Mouse (Mus musculus): ENCODE data around the gene Fshr. TPM values are rescaled to one million over a fixed set of nuclear protein-coding genes. Genes with fewer than 3 reads are reported as not detected.
A peak's percentile ranks its signal among the peaks of the same experiment; 100 is the strongest.

Fshr gene
- polyA plus RNA-seq, 1 experiment from 2014 or later: not detected

GRCm38 (mm10) chr17:89019518-89019917 lies 181.0 kb downstream of the Fshr start:
- Histone ChIP-seq H3K4me2 (no peak overlapping the region), H3K27me3 (no peaks in the 10 kb centered on the region), H3K27ac (no peak overlapping the region), H3K9ac (no peak overlapping the region), H3K36me3 (ENCODE audit: poor library complexity, severe bottlenecking) (no peaks in the 10 kb centered on the region), H3K9me3 (replicated peaks) (no peaks in the 10 kb centered on the region), H3K4me1 (no peaks in the 10 kb centered on the region), H3K4me3 (no peak overlapping the region)
- ATAC-seq: no peak
- 68% methylated on average over 2 of the region's 2 CpGs for WGBS

DNA sequence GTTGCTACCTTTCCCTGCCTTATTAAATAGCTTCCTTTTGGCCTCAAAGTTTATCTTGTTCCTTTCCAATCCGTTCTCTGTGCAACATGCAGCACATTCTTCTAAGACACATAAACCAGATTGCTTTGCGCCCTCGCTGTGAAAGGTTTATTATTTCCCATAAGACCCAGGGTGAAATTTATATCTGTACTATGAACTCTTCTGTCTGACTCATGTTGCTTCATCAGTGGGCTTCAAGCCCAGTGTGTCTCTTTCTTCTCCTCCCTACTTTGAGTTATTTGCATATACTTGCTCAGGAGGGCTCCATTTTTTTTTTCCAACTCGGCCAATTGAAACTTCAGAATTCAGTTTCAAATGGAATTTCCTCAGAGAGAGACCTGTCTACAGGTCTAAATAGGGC lies 183.5 kb downstream of the Fshr start:
- Histone ChIP-seq H3K27ac (no peak overlapping the region), H3K9ac (no peak overlapping the region), H3K36me3 (ENCODE audit: poor library complexity, severe bottlenecking) (no peaks in the 10 kb centered on the region), H3K4me1 (no peaks in the 10 kb centered on the region), H3K4me2 (no peak overlapping the region), H3K27me3 (no peaks in the 10 kb centered on the region), H3K4me3 (no peak overlapping the region), H3K9me3 (replicated peaks) (no peaks in the 10 kb centered on the region)
- 89% methylated on average over 4 of the region's 4 CpGs for WGBS
- no peak for ATAC-seq

DNA sequence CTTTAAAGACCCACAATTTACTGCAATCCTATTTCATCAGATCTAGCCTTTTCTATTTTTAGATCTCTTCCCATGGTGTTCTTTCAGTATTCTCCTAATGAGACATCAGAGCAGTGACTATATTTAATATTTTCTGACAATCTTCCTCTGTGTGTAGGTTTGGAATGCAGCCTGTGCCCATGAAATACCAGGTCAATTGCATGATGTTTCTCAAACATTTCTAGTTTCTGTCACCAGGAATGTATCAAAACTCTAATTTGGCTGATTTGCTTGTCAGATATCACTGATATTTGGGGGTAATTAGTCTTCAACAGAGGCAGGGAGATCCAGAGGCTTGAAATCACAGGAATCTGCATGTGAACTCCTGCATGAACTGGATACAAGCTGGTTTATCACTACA lies 186.8 kb downstream of the Fshr start:
- no peak for ATAC-seq
- H3K4me3 ChIP-seq: no peak overlapping the region
- no peaks in the 10 kb centered on the region for H3K36me3 ChIP-seq (ENCODE audit: poor library complexity, severe bottlenecking)
- H3K27me3 ChIP-seq: no peaks in the 10 kb centered on the region
- no peaks in the 10 kb centered on the region for H3K4me1 ChIP-seq
- no peak overlapping the region for H3K27ac ChIP-seq
- H3K9me3 ChIP-seq (replicated peaks): no peaks in the 10 kb centered on the region
- no peak overlapping the region for H3K9ac ChIP-seq
- H3K4me2 ChIP-seq: no peak overlapping the region

DNA sequence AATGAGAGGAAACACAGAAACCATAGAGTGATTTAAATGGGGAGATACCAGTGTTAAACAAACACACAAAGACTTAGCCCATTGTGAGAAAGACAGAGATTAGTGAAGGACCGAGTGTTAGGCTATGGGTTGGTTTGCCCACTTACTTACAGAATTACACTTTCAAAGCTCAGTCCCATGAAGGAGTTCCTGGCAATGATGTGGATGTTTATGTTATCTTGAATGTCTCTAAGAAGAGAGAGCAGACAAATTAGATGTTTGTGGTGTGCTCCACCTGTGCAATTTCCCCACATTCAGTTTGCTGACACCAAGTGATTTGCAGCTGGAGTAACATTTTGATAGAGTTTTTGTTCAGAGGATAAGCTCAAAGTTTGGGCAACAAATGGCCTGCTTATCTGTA lies 191.4 kb downstream of the Fshr start:
- no peak overlapping the region for H3K4me2 ChIP-seq
- no peaks in the 10 kb centered on the region for H3K4me1 ChIP-seq
- no peak for ATAC-seq
- no peaks in the 10 kb centered on the region for H3K27me3 ChIP-seq
- H3K27ac ChIP-seq: no peak overlapping the region
- WGBS: 83% methylated on average over 1 of the region's 1 CpGs
- no peaks in the 10 kb centered on the region for H3K36me3 ChIP-seq (ENCODE audit: poor library complexity, severe bottlenecking)
- H3K9me3 ChIP-seq (replicated peaks): no peaks in the 10 kb centered on the region
- no peak overlapping the region for H3K4me3 ChIP-seq
- no peak overlapping the region for H3K9ac ChIP-seq

GRCm38 (mm10) chr17:89008680-89009079 lies 191.8 kb downstream of the Fshr start:
- H3K27ac ChIP-seq: no peak overlapping the region

GRCm38 (mm10) chr17:89005959-89006358 lies 194.5 kb downstream of the Fshr start:
- no peak overlapping the region for H3K9ac ChIP-seq
- H3K4me1 ChIP-seq: peaks cover 5% of the 10 kb centered on the region
- no peak overlapping the region for H3K4me2 ChIP-seq
- no peaks in the 10 kb centered on the region for H3K36me3 ChIP-seq (ENCODE audit: poor library complexity, severe bottlenecking)
- H3K4me3 ChIP-seq: no peak overlapping the region
- no peak for ATAC-seq
- no peaks in the 10 kb centered on the region for H3K9me3 ChIP-seq (replicated peaks)
- 77% methylated on average over 5 of the region's 5 CpGs for WGBS
- no peaks in the 10 kb centered on the region for H3K27me3 ChIP-seq
- no peak overlapping the region for H3K27ac ChIP-seq

More at GRCm38 (mm10) chr17:89008680-89009079, 191.8 kb downstream of the Fshr start:
- Histone ChIP-seq H3K4me1 (no peaks in the 10 kb centered on the region), H3K4me3 (no peak overlapping the region), H3K9me3 (replicated peaks) (no peaks in the 10 kb centered on the region), H3K9ac (no peak overlapping the region), H3K36me3 (ENCODE audit: poor library complexity, severe bottlenecking) (no peaks in the 10 kb centered on the region), H3K27me3 (no peaks in the 10 kb centered on the region), H3K4me2 (no peak overlapping the region)
- WGBS: 78% methylated on average over 7 of the region's 7 CpGs
- ATAC-seq: 0 out of 2 replicates have a peak, but pooled peaks have one; percentile 41

GRCm38 (mm10) chr17:88999907-89000306 lies 200.6 kb downstream of the Fshr start:
- Histone ChIP-seq H3K4me2 (no peak overlapping the region), H3K36me3 (ENCODE audit: poor library complexity, severe bottlenecking) (no peaks in the 10 kb centered on the region), H3K4me1 (peaks cover 5% of the 10 kb centered on the region), H3K4me3 (no peak overlapping the region), H3K27ac (no peak overlapping the region), H3K27me3 (no peaks in the 10 kb centered on the region), H3K9me3 (replicated peaks) (no peaks in the 10 kb centered on the region), H3K9ac (no peak overlapping the region)
- no peak for ATAC-seq

DNA sequence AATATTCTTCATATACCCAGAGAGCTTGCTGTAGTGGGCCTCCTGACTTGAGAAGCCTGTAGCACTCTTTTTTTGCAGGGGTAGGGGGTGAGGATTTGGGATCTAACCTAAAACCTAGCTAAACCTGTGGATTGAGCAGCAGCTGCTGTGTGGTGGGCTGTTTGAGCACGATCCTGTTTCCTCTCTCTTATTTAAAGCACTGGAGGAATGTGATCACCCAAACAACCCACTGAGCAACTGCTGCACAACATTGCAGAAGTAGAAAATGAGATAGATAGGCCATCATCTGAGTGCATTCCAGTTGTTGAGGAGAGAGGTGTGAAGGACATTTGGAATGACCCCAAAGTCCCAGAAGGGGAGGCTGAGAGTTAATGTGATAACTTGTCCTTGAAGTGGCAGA lies 202.2 kb downstream of the Fshr start:
- Histone ChIP-seq H3K4me1 (peaks cover 5% of the 10 kb centered on the region), H3K4me2 (no peak overlapping the region), H3K4me3 (no peak overlapping the region), H3K27me3 (no peaks in the 10 kb centered on the region), H3K36me3 (ENCODE audit: poor library complexity, severe bottlenecking) (no peaks in the 10 kb centered on the region), H3K9ac (no peak overlapping the region), H3K9me3 (replicated peaks) (no peaks in the 10 kb centered on the region), H3K27ac (no peak overlapping the region)
- 81% methylated on average over 1 of the region's 1 CpGs for WGBS
- ATAC-seq: no peak

- H3K36me3 ChIP-seq (ENCODE audit: poor library complexity, severe bottlenecking): no peaks in the 10 kb centered on the region
- no peak for ATAC-seq
- no peak overlapping the region for H3K9ac ChIP-seq
- 93% methylated on average over 4 of the region's 4 CpGs for WGBS
- H3K4me3 ChIP-seq: no peak overlapping the region
- no peak overlapping the region for H3K27ac ChIP-seq
- no peaks in the 10 kb centered on the region for H3K27me3 ChIP-seq
- no peak overlapping the region for H3K4me2 ChIP-seq
- H3K4me1 ChIP-seq: no peaks in the 10 kb centered on the region
- no peaks in the 10 kb centered on the region for H3K9me3 ChIP-seq (replicated peaks)
Measured at GRCm38 (mm10) chr17:88991238-88991637, 209.2 kb downstream of the Fshr start.

DNA sequence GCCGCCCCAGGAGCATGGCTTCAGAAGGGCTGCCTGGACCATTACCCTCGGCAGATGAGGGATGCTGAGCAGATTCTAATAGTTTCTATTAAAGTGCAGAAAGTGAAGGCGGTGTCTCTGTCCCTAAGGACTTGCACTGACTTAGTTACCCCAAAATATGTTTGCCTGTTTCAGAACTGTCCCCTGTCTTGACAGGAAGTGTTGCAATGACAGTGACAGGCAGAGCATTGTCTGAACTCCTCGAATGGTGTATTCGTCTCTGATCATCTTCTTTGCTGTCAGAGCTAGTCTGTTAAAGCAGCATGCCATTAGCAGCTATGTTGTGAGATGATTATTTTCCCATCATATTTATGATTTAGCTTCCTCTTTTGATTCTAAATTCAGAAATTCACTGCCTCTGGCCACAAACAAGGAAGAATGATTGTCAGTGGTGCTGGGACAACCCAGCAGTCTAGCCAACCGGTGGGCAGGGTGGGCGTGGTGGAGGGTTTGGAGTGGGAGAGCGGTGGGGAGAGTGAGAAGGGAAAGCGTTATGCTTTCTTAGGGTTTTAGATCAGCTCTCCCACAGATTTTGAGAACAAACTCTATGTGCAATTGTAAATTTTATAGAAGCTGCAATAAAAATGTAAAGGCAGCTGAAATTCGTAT lies 219.6 kb downstream of the Fshr start:
- H3K4me2 ChIP-seq: no peak overlapping the region
- H3K36me3 ChIP-seq (ENCODE audit: poor library complexity, severe bottlenecking): no peaks in the 10 kb centered on the region
- H3K4me3 ChIP-seq: no peak overlapping the region
- H3K9me3 ChIP-seq (replicated peaks): no peaks in the 10 kb centered on the region
- 84% methylated on average over 10 of the region's 10 CpGs for WGBS
- no peak overlapping the region for H3K27ac ChIP-seq
- no peak overlapping the region for H3K9ac ChIP-seq
- no peak for ATAC-seq
- no peaks in the 10 kb centered on the region for H3K27me3 ChIP-seq
- H3K4me1 ChIP-seq: no peaks in the 10 kb centered on the region

- 90% methylated on average over 3 of the region's 3 CpGs for WGBS
- Histone ChIP-seq H3K27me3 (no peaks in the 10 kb centered on the region), H3K9ac (no peak overlapping the region), H3K36me3 (ENCODE audit: poor library complexity, severe bottlenecking) (no peaks in the 10 kb centered on the region), H3K27ac (no peak overlapping the region), H3K4me2 (no peak overlapping the region), H3K4me3 (no peak overlapping the region), H3K9me3 (replicated peaks) (no peaks in the 10 kb centered on the region), H3K4me1 (no peaks in the 10 kb centered on the region)
- no peak for ATAC-seq
Measured at GRCm38 (mm10) chr17:88974538-88974937, 225.9 kb downstream of the Fshr start.

- H3K9ac ChIP-seq: no peak overlapping the region
- H3K9me3 ChIP-seq (replicated peaks): no peaks in the 10 kb centered on the region
- no peaks in the 10 kb centered on the region for H3K27me3 ChIP-seq
- H3K36me3 ChIP-seq (ENCODE audit: poor library complexity, severe bottlenecking): no peaks in the 10 kb centered on the region
- WGBS: 46% methylated on average over 3 of the region's 3 CpGs
- no peak overlapping the region for H3K27ac ChIP-seq
- no peak for ATAC-seq
- no peak overlapping the region for H3K4me3 ChIP-seq
- no peak overlapping the region for H3K4me2 ChIP-seq
- no peaks in the 10 kb centered on the region for H3K4me1 ChIP-seq
Measured at GRCm38 (mm10) chr17:88966028-88966427, 234.4 kb downstream of the Fshr start.

DNA sequence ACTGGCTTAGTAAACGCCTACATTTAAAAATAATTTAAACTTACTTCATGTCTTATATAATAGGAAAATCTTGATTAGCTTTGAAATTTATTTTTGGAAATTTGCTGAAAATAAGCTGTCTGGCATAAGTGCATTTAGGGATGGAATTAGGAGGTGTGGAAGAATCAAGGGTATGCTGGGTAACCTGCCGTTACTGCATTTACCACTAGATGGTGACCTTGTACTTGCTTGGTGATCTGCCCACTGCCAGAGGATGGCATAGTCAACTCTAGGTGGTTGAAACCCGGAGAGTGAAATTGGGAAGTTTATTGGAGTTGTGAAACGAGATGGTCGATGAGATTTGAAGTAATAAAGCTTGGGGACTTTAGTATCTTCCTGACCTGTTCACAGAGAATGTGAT lies 246.5 kb downstream of the Fshr start:
- no peak overlapping the region for H3K27ac ChIP-seq
- H3K9me3 ChIP-seq (replicated peaks): no peaks in the 10 kb centered on the region
- H3K36me3 ChIP-seq (ENCODE audit: poor library complexity, severe bottlenecking): no peaks in the 10 kb centered on the region
- H3K4me1 ChIP-seq: no peaks in the 10 kb centered on the region
- no peak overlapping the region for H3K9ac ChIP-seq
- H3K4me2 ChIP-seq: no peak overlapping the region
- 39% methylated on average over 5 of the region's 5 CpGs for WGBS
- ATAC-seq: peak; percentile 87
- H3K27me3 ChIP-seq: no peaks in the 10 kb centered on the region
- no peak overlapping the region for H3K4me3 ChIP-seq
